Mouse (Mus musculus) liver, embryonic 15.5 days (tissue): Measurements from ENCODE around the gene Myb. TPM values are rescaled to one million over a fixed set of nuclear protein-coding genes. Genes with fewer than 3 reads are reported as not detected.
"Not testable (repeated sequence)": the region's sequence is repeated elsewhere in the genome, so short reads cannot be mapped to it uniquely, and the experiment has no call there.

Experiments used
- ATAC-seq: fragments of 200-750 bp; cut with Nextera tagmentation; 2 replicates; pipeline ENCODE4 v1.8.0; 2017; ENCODE audit warnings: moderate number of reproducible peaks, mild to moderate bottlenecking, moderate library complexity; ENCODE audit not compliant: insufficient read depth
- H3K27ac ChIP-seq: fragments of 300-500 bp; sonication (generic); replicated peaks from 2 replicates; pipeline ENCODE4 v1.5.1; 2015; ENCODE audit warnings: mild to moderate bottlenecking, inconsistent platforms
- H3K27me3 ChIP-seq: fragments of 300-500 bp; sonication (generic); 2 replicates; pipeline ENCODE4 v1.6.1; 2015; ENCODE audit warnings: mild to moderate bottlenecking, inconsistent platforms
- H3K36me3 ChIP-seq: fragments of 300-500 bp; sonication (generic); replicated peaks from 2 replicates; pipeline ENCODE4 v1.6.1; 2015; ENCODE audit warnings: moderate library complexity, mild to moderate bottlenecking, inconsistent platforms
- H3K4me1 ChIP-seq: fragments of 300-500 bp; sonication (generic); replicated peaks from 2 replicates; pipeline ENCODE4 v1.6.1; 2015; ENCODE audit warnings: inconsistent platforms
- H3K4me2 ChIP-seq: fragments of 300-500 bp; sonication (generic); 2 replicates; pipeline ENCODE4 v1.6.1; 2015; ENCODE audit warnings: moderate library complexity, mild to moderate bottlenecking, inconsistent platforms
- H3K4me3 ChIP-seq: fragments of 300-500 bp; sonication (generic); replicated peaks from 2 replicates; pipeline ENCODE4 v1.5.1; 2015; ENCODE audit warnings: mild to moderate bottlenecking, inconsistent platforms
- H3K9ac ChIP-seq: fragments of 300-500 bp; sonication (generic); 2 replicates; pipeline ENCODE4 v1.6.1; 2015; ENCODE audit warnings: moderate library complexity, mild to moderate bottlenecking, inconsistent platforms
- H3K9me3 ChIP-seq: fragments of 300-500 bp; sonication (generic); replicated peaks from 2 replicates; pipeline ENCODE4 v1.6.1; 2016; ENCODE audit warnings: inconsistent platforms
- WGBS: fragments of 180-500 bp; shearing (Covaris S2); methylation state at CpG from one replicate; pipeline ENCODE4 v1.1.7; 2015; ENCODE audit warnings: mixed read lengths; ENCODE audit not compliant: insufficient replicate concordance; 5-methylcytosine and 5-hydroxymethylcytosine counted together
- polyA plus RNA-seq: library from polyadenylated mRNA; unstranded; fragments of >200 nt; fragmentation: Nextera tagmentation; extraction: Ambion mirVana; gene quantifications from 2 replicates; pipeline ENCODE4 v1.2.1, GENCODE M21; 2015

Gene Myb
- polyA plus RNA-seq, 1 experiment from 2014 or later: 9.7 TPM

- no peak overlapping the region for H3K4me3 ChIP-seq
- WGBS: 21% methylated on average over 3 of the region's 3 CpGs
- no peak for ATAC-seq
Observed at GRCm38 (mm10) chr10:21154927-21155326, 5.9 kb downstream of the Myb start.

GRCm38 (mm10) chr10:21153433-21153832 is 7.4 kb downstream of the Myb start:
- peaks cover 17% of the 10 kb centered on the region for H3K36me3 ChIP-seq

More at GRCm38 (mm10) chr10:21154927-21155326, 5.9 kb downstream of the Myb start:
- Histone ChIP-seq H3K9me3 (no peaks in the 10 kb centered on the region), H3K4me2 (no peak overlapping the region), H3K27me3 (peaks cover 15% of the 10 kb centered on the region), H3K9ac (no peak overlapping the region), H3K36me3 (peaks cover 12% of the 10 kb centered on the region), H3K27ac (no peak overlapping the region), H3K4me1 (peaks cover 47% of the 10 kb centered on the region)

GRCm38 (mm10) chr10:21152812-21153211 is 8.0 kb downstream of the Myb start:
- WGBS: 74% methylated on average over 5 of the region's 5 CpGs
- H3K27ac ChIP-seq: no peak overlapping the region

More at GRCm38 (mm10) chr10:21153433-21153832, 7.4 kb downstream of the Myb start:
- 37% methylated on average over 4 of the region's 4 CpGs for WGBS
- Histone ChIP-seq H3K9ac (no peak overlapping the region), H3K4me2 (no peak overlapping the region), H3K4me3 (no peak overlapping the region), H3K27me3 (peaks cover 4% of the 10 kb centered on the region; the same call in 1 of the 2 replicates), H3K9me3 (no peaks in the 10 kb centered on the region), H3K27ac (0 out of 2 replicates have a peak overlapping the region, but pooled peaks have one; percentile 1), H3K4me1 (peaks cover 33% of the 10 kb centered on the region)
- ATAC-seq: no peak

GRCm38 (mm10) chr10:21151320-21151719 is 9.5 kb downstream of the Myb start:
- peaks cover 22% of the 10 kb centered on the region for H3K36me3 ChIP-seq
- no peaks in the 10 kb centered on the region for H3K27me3 ChIP-seq
- no peak overlapping the region for H3K4me3 ChIP-seq
- ATAC-seq: no peak
- no peak overlapping the region for H3K4me2 ChIP-seq
- H3K4me1 ChIP-seq: peaks cover 19% of the 10 kb centered on the region
- no peak overlapping the region for H3K27ac ChIP-seq
- H3K9me3 ChIP-seq: no peaks in the 10 kb centered on the region
- H3K9ac ChIP-seq: no peak overlapping the region

More at GRCm38 (mm10) chr10:21152812-21153211, 8.0 kb downstream of the Myb start:
- peaks cover 22% of the 10 kb centered on the region for H3K36me3 ChIP-seq
- H3K4me3 ChIP-seq: no peak overlapping the region
- H3K27me3 ChIP-seq: no peaks in the 10 kb centered on the region
- no peak for ATAC-seq
- H3K4me1 ChIP-seq: peaks cover 27% of the 10 kb centered on the region
- no peaks in the 10 kb centered on the region for H3K9me3 ChIP-seq
- no peak overlapping the region for H3K4me2 ChIP-seq
- no peak overlapping the region for H3K9ac ChIP-seq

- H3K9ac ChIP-seq, H3K27ac ChIP-seq, H3K4me3 ChIP-seq, H3K4me2 ChIP-seq, H3K9me3 ChIP-seq, H3K27me3 ChIP-seq, ATAC-seq: not testable (repeated sequence)
- Histone ChIP-seq H3K4me1 (peaks cover 16% of the 10 kb centered on the region), H3K36me3 (peaks cover 25% of the 10 kb centered on the region)
- 81% methylated on average over 6 of the region's 6 CpGs for WGBS
Observed at GRCm38 (mm10) chr10:21149945-21150344, 10.8 kb downstream of the Myb start.

- H3K4me2 ChIP-seq: no peak overlapping the region
- ATAC-seq: no peak
- H3K27me3 ChIP-seq: no peaks in the 10 kb centered on the region
- peaks cover 24% of the 10 kb centered on the region; the same call in 1 of the 2 replicates for H3K36me3 ChIP-seq
- no peaks in the 10 kb centered on the region for H3K9me3 ChIP-seq
- peaks cover 8% of the 10 kb centered on the region for H3K4me1 ChIP-seq
- no peak overlapping the region for H3K9ac ChIP-seq
- H3K27ac ChIP-seq: no peak overlapping the region
- no peak overlapping the region for H3K4me3 ChIP-seq
- WGBS: 77% methylated on average over 1 of the region's 1 CpGs
Observed at GRCm38 (mm10) chr10:21146719-21147118, 14.1 kb downstream of the Myb start.

GRCm38 (mm10) chr10:21146263-21146662 is 14.5 kb downstream of the Myb start:
- peaks cover 29% of the 10 kb centered on the region; the same call in 1 of the 2 replicates for H3K36me3 ChIP-seq
- H3K4me1 ChIP-seq: peaks cover 8% of the 10 kb centered on the region
- H3K4me3 ChIP-seq: no peak overlapping the region
- H3K27me3 ChIP-seq: no peaks in the 10 kb centered on the region
- H3K4me2 ChIP-seq: no peak overlapping the region
- no peaks in the 10 kb centered on the region for H3K9me3 ChIP-seq
- ATAC-seq: no peak
- no peak overlapping the region for H3K27ac ChIP-seq
- 52% methylated on average over 2 of the region's 2 CpGs for WGBS
- H3K9ac ChIP-seq: no peak overlapping the region

GRCm38 (mm10) chr10:21144627-21145504 is 15.9 kb downstream of the Myb start:
- Histone ChIP-seq H3K27me3 (no peaks in the 10 kb centered on the region), H3K36me3 (peaks cover 38% of the 10 kb centered on the region), H3K9me3 (no peaks in the 10 kb centered on the region), H3K4me3 (peak overlapping the region; percentile 24; the same call in 1 of the 2 replicates), H3K4me2 (peak overlapping the region; percentile 50), H3K27ac (no peak overlapping the region), H3K4me1 (peaks cover 8% of the 10 kb centered on the region), H3K9ac (no peak overlapping the region)
- 49% methylated on average over 27 of the region's 27 CpGs for WGBS
- ATAC-seq: no peak

- no peak for ATAC-seq
- no peak overlapping the region for H3K4me3 ChIP-seq
Observed at GRCm38 (mm10) chr10:21135297-21135696, 25.5 kb downstream of the Myb start.

GRCm38 (mm10) chr10:21130901-21131493 is 29.8 kb downstream of the Myb start:
- Histone ChIP-seq H3K36me3 (0 out of 2 replicates have a peak, but pooled peaks cover 7% of the 10 kb centered on the region), H3K9me3 (no peaks in the 10 kb centered on the region), H3K4me2 (no peak overlapping the region), H3K4me3 (no peak overlapping the region), H3K27ac (no peak overlapping the region), H3K9ac (no peak overlapping the region), H3K27me3 (no peaks in the 10 kb centered on the region), H3K4me1 (no peaks in the 10 kb centered on the region)
- WGBS: 41% methylated on average over 9 of the region's 9 CpGs
- no peak for ATAC-seq

More at GRCm38 (mm10) chr10:21135297-21135696, 25.5 kb downstream of the Myb start:
- Histone ChIP-seq H3K27me3 (no peaks in the 10 kb centered on the region), H3K4me1 (no peaks in the 10 kb centered on the region), H3K36me3 (peaks cover 12% of the 10 kb centered on the region), H3K27ac (no peak overlapping the region), H3K9ac (no peak overlapping the region), H3K4me2 (no peak overlapping the region), H3K9me3 (no peaks in the 10 kb centered on the region)
- WGBS: 69% methylated on average over 8 of the region's 8 CpGs

- no peak overlapping the region for H3K27ac ChIP-seq
- no peaks in the 10 kb centered on the region for H3K4me1 ChIP-seq
- H3K4me2 ChIP-seq: no peak overlapping the region
- no peaks in the 10 kb centered on the region for H3K27me3 ChIP-seq
- WGBS: 76% methylated on average over 5 of the region's 5 CpGs
- no peak for ATAC-seq
- H3K9me3 ChIP-seq: no peaks in the 10 kb centered on the region
- no peak overlapping the region for H3K4me3 ChIP-seq
- H3K9ac ChIP-seq: no peak overlapping the region
- 0 out of 2 replicates have a peak, but pooled peaks cover 8% of the 10 kb centered on the region for H3K36me3 ChIP-seq
Observed at GRCm38 (mm10) chr10:21128086-21128611, 32.6 kb downstream of the Myb start.
